Mouse (Mus musculus) bone marrow, adult 2 months (tissue): ENCODE measurements around the gene Gabbr2.

Experiments
- CTCF ChIP-seq: fragments of 200-500 bp; IDR thresholded peaks from 2 replicates; pipeline ENCODE4 v1.5.1; 2011; ENCODE audit warnings: low read length, control low read depth; ENCODE audit not compliant: control insufficient read depth, insufficient read depth
- POLR2A ChIP-seq: fragments of 200-500 bp; IDR thresholded peaks from 2 replicates; pipeline ENCODE4 v1.6.1; 2011; ENCODE audit warnings: low read depth, mild to moderate bottlenecking, control low read depth, low read length, borderline replicate concordance; ENCODE audit not compliant: control insufficient read depth

DNA sequence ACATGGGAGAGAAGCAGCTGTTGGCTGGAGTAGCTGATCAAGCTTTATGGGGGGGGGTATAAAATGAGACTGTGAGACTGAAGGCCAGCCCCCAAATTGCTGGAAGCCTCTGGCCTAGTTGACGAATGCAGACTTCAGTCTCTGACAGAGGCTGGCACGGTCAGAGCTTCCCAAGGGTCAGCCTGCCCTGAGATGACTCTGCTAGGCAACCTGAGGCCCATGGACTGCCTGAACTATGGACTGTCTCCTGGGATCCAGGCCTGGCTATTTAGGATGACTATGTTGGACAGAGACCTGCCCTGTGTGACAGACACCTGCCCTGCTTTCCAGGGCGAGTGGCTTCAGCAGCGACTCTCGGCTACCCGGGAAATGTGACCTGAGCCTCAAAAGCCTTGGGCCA, 281.7 kb downstream of the Gabbr2 start:
- TF ChIP-seq CTCF, result no peak
- no peak for TF ChIP-seq POLR2A
